Comparison of ENCODE assay signal across 8 mouse cellular contexts in the genomic region with DNA sequence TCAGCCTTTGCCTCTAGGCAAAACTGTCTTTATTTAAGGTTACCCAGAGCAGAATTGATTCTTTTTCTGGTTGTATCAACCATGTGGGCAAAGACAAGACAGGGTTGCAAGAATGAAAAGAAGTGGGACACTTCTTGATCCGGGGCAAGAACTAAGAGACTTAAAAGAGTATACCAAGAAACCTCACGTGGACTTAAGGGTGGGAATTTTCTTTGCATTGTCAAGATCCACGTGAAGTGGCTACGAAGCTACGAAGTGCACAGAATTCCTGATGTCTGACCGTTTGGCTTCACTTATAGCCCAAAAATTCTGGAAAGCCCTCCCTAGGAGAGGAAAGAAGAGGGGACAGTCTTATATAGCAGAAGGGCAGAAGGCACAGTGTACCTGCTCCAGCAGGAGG. TPM values are rescaled to one million over a fixed set of nuclear protein-coding genes. Genes with fewer than 3 reads are reported as not detected.
A peak's percentile ranks its signal among the peaks of the same experiment; 100 is the strongest.
DNase-seq lines count a peak whose midpoint lies in the region; ATAC-seq and TF ChIP-seq lines count a peak whose summit lies in the region.

No protein-coding gene starts in this region.

- H3K9me3 ChIP-seq in heart, embryonic 13.5 days, result no peaks in the 10 kb centered on the region
- no peaks in the 10 kb centered on the region for H3K9me3 ChIP-seq in embryonic facial prominence, embryonic 11.5 days (replicated peaks; ENCODE audit: control insufficient read depth, low read length)
- H3K9me3 ChIP-seq in hindbrain, postnatal 0 days (ENCODE audit: low read length), result no peaks in the 10 kb centered on the region
- no peaks in the 10 kb centered on the region for H3K9me3 ChIP-seq in midbrain, embryonic 15.5 days

- 45% methylated on average over 6 of the region's 6 CpGs for WGBS in heart, embryonic 13.5 days
- 22% methylated on average over 6 of the region's 6 CpGs for WGBS in embryonic facial prominence, embryonic 11.5 days
- 20% methylated on average over 6 of the region's 6 CpGs for WGBS in hindbrain, postnatal 0 days
- WGBS in midbrain, embryonic 15.5 days, result 15% methylated on average over 6 of the region's 6 CpGs

- peak overlapping the region; percentile 50 for H3K4me2 ChIP-seq in heart, embryonic 13.5 days
- no peak overlapping the region; the same call in 1 of the 2 replicates for H3K4me2 ChIP-seq in embryonic facial prominence, embryonic 11.5 days (ENCODE audit: low read depth, low read length)
- peak overlapping the region; percentile 27 for H3K4me2 ChIP-seq in hindbrain, postnatal 0 days (ENCODE audit: low read depth, low read length)
- peak overlapping the region; percentile 19 for H3K4me2 ChIP-seq in midbrain, embryonic 15.5 days

- peaks cover 40% of the 10 kb centered on the region for H3K4me1 ChIP-seq in heart, embryonic 13.5 days
- H3K4me1 ChIP-seq in embryonic facial prominence, embryonic 11.5 days (ENCODE audit: control insufficient read depth, insufficient read depth, low read length), result peaks cover 17% of the 10 kb centered on the region
- H3K4me1 ChIP-seq in hindbrain, postnatal 0 days (ENCODE audit: insufficient read depth, low read length), result peaks cover 53% of the 10 kb centered on the region
- peaks cover 65% of the 10 kb centered on the region for H3K4me1 ChIP-seq in midbrain, embryonic 15.5 days

- peak overlapping the region; percentile 60 for H3K9ac ChIP-seq in heart, embryonic 13.5 days
- peak overlapping the region; percentile 43 for H3K9ac ChIP-seq in embryonic facial prominence, embryonic 11.5 days (replicated peaks; ENCODE audit: low read length)
- H3K9ac ChIP-seq in hindbrain, postnatal 0 days (replicated peaks; ENCODE audit: low read length), result 0 out of 2 replicates have a peak overlapping the region, but pooled peaks have one; percentile 10
- H3K9ac ChIP-seq in midbrain, embryonic 15.5 days, result no peak overlapping the region; the same call in 1 of the 2 replicates

- H3K27me3 ChIP-seq in heart, embryonic 13.5 days (replicated peaks), result peaks cover 26% of the 10 kb centered on the region
- H3K27me3 ChIP-seq in embryonic facial prominence, embryonic 11.5 days (ENCODE audit: control insufficient read depth, insufficient read depth, low read length), result peaks cover 9% of the 10 kb centered on the region
- H3K27me3 ChIP-seq in hindbrain, postnatal 0 days (ENCODE audit: insufficient read depth, low read length), result no peaks in the 10 kb centered on the region
- no peaks in the 10 kb centered on the region for H3K27me3 ChIP-seq in midbrain, embryonic 15.5 days (replicated peaks)

- DNase-seq in heart, postnatal 10 days, result no peak
- DNase-seq in embryonic facial prominence, embryonic 11.5 days (ENCODE audit: low spot score), result no peak
- no peak for DNase-seq in hindbrain, postnatal 0 days (ENCODE audit: low spot score)
- no peak for DNase-seq in frontal cortex, postnatal 25 days (ENCODE audit: low spot score in 2 of 2)
- no peak for DNase-seq in gastrocnemius, postnatal 25 days
- DNase-seq in ovary, adult 18-20 months (ENCODE audit: low spot score), result no peak

- H3K4me3 ChIP-seq in heart, embryonic 13.5 days, result no peak overlapping the region
- H3K4me3 ChIP-seq in embryonic facial prominence, embryonic 11.5 days (ENCODE audit: low read depth, low read length), result no peak overlapping the region
- H3K4me3 ChIP-seq in hindbrain, postnatal 0 days (ENCODE audit: low read length), result no peak overlapping the region
- no peak overlapping the region for H3K4me3 ChIP-seq in midbrain, embryonic 15.5 days

- intact Hi-C loops in heart, postnatal 10 days (cut with DNase I), result no loop called here

- peak overlapping the region; percentile 87 for H3K27ac ChIP-seq in heart, embryonic 13.5 days (replicated peaks)
- H3K27ac ChIP-seq in embryonic facial prominence, embryonic 11.5 days (replicated peaks; ENCODE audit: low read depth, low read length), result peak overlapping the region; percentile 57; the same call in 1 of the 2 replicates
- H3K27ac ChIP-seq in hindbrain, postnatal 0 days, result peak overlapping the region; percentile 81
- peak overlapping the region; percentile 88 for H3K27ac ChIP-seq in midbrain, embryonic 15.5 days

- H3K36me3 ChIP-seq in heart, embryonic 13.5 days, result no peaks in the 10 kb centered on the region
- no peaks in the 10 kb centered on the region for H3K36me3 ChIP-seq in embryonic facial prominence, embryonic 11.5 days (replicated peaks; ENCODE audit: control insufficient read depth, insufficient read depth, low read depth, low read length)
- H3K36me3 ChIP-seq in hindbrain, postnatal 0 days (ENCODE audit: insufficient read depth, low read length), result no peaks in the 10 kb centered on the region
- no peaks in the 10 kb centered on the region for H3K36me3 ChIP-seq in midbrain, embryonic 15.5 days (replicated peaks)

- no peak for ATAC-seq in heart, embryonic 13.5 days (ENCODE audit: extremely low read depth, insufficient number of reproducible peaks, low FRiP score, low TSS enrichment)
- ATAC-seq in embryonic facial prominence, embryonic 11.5 days (replicated peaks; ENCODE audit: insufficient number of reproducible peaks, low FRiP score, low TSS enrichment, low read depth), result no peak
- no peak for ATAC-seq in hindbrain, postnatal 0 days
- ATAC-seq in midbrain, embryonic 15.5 days (replicated peaks), result no peak; the same call in 1 of the 2 replicates

- no peak for TF ChIP-seq CTCF in hindbrain, postnatal 0 days (IDR thresholded peaks at IDR 0.05; ENCODE audit: low read depth)

RNA-seq across cellular contexts. Expression of a gene that starts 0.6 kb away (rescaled TPM):
- polyA plus RNA-seq in heart, embryonic 13.5 days (2015; fragmentation: Nextera tagmentation; extraction: Ambion mirVana), result 4.6 and 4.9 TPM in 2 replicates
- total RNA-seq in heart, postnatal 10 days (2021), result 1 to 10 TPM; 1.2 to 1.4 TPM
- 2.7 and 3.0 TPM in 2 replicates for polyA plus RNA-seq in embryonic facial prominence, embryonic 11.5 days (2014; fragmentation: Nextera tagmentation; extraction: Ambion mirVana)
- total RNA-seq in hindbrain, postnatal 0 days (2014; rRNA removed), result 2.8 and 6.8 TPM in 2 replicates
- polyA plus RNA-seq in hindbrain, postnatal 0 days (2015; fragmentation: Nextera tagmentation; extraction: Ambion mirVana), result 4.4 and 4.6 TPM in 2 replicates
- polyA plus RNA-seq in midbrain, embryonic 15.5 days (2015; fragmentation: Nextera tagmentation; extraction: Ambion mirVana), result 5.7 and 6.7 TPM in 2 replicates
- total RNA-seq in gastrocnemius, postnatal 25 days (2021), result under 1 TPM in 1 of 2 experiments, not detected in 1; 0.16 TPM

RNA-seq across cellular contexts. Expression of a gene that starts 37.3 kb away (rescaled TPM):
- polyA plus RNA-seq in heart, embryonic 13.5 days (2015; fragmentation: Nextera tagmentation; extraction: Ambion mirVana), result 0.09 and 0.20 TPM in 2 replicates
- under 1 TPM; 0.22 to 0.64 TPM for total RNA-seq in heart, postnatal 10 days (2021)
- 1.5 and 2.1 TPM in 2 replicates for polyA plus RNA-seq in embryonic facial prominence, embryonic 11.5 days (2014; fragmentation: Nextera tagmentation; extraction: Ambion mirVana)
- 175 and 177 TPM in 2 replicates for total RNA-seq in hindbrain, postnatal 0 days (2014; rRNA removed)
- 113 and 127 TPM in 2 replicates for polyA plus RNA-seq in hindbrain, postnatal 0 days (2015; fragmentation: Nextera tagmentation; extraction: Ambion mirVana)
- polyA plus RNA-seq in midbrain, embryonic 15.5 days (2015; fragmentation: Nextera tagmentation; extraction: Ambion mirVana), result 159 and 162 TPM in 2 replicates
- under 1 TPM in 1 of 2 experiments, not detected in 1; 0.16 TPM for total RNA-seq in gastrocnemius, postnatal 25 days (2021)

Comparison
In these comparisons a context has a peak if more than half of its experiments do, and no peak if none do; other contexts are left out.
1. RNA of a gene that starts 37.3 kb away (polyA plus RNA-seq): 159 to 162 TPM in midbrain, embryonic 15.5 days and 113 to 127 TPM in hindbrain, postnatal 0 days; 1.5 to 2.1 TPM in embryonic facial prominence, embryonic 11.5 days and 0.09 to 0.20 TPM in heart, embryonic 13.5 days; every median in the first group is over 10 times any median in the second.
2. Peak in every context shown above with its lines, with median percentiles within 50 percentile points of each other: H3K27ac ChIP-seq.